19 mouse cellular contexts compared by ENCODE assay signal in genomic region chr17:53573019-53573556, GRCm38 (mm10). TPM values are rescaled to one million over a fixed set of nuclear protein-coding genes. Genes with fewer than 3 reads are reported as not detected.
DNase-seq lines count a peak whose midpoint lies in the region; ATAC-seq and TF ChIP-seq lines count a peak whose summit lies in the region.
"Had no signal": no experiment of that assay in that cellular context is flagged by ENCODE, and none has a peak within 500 bp of the region (broad histone marks: within the 10 kb centered on the region; RNA-seq: fewer than 3 reads in every experiment).

No protein-coding gene starts in this region.

- no peak for DNase-seq in gastrocnemius, adult 2 months
- DNase-seq in gastrocnemius, adult 18-20 months (ENCODE audit: low spot score) = no peak
- peak; percentile 30 for DNase-seq in kidney, adult 11 months
- peak; percentile 78 for DNase-seq in ES-CJ7 (ENCODE audit: low read depth, low spot score)
- no peak for DNase-seq in liver, embryonic 13.5 days
- no peak for DNase-seq in layer of hippocampus, postnatal 14 days (ENCODE audit: low spot score in 2 of 2)
- DNase-seq in spleen, postnatal 10 days (ENCODE audit: low spot score in 2 of 2) = no peak
- DNase-seq: B cell, adult 2 months; cerebellum, postnatal 10 days; retina, postnatal 1 day; thymus, adult 18-20 months had no signal

- H3K4me3 ChIP-seq in gastrocnemius, adult 2 months = no peak overlapping the region
- no peak overlapping the region for H3K4me3 ChIP-seq in kidney, embryonic 15.5 days (replicated peaks)
- H3K4me3 ChIP-seq in liver, embryonic 13.5 days (replicated peaks) = no peak overlapping the region
- H3K4me3 ChIP-seq: embryonic facial prominence, embryonic 13.5 days; hindbrain, embryonic 10.5 days; limb, embryonic 13.5 days; midbrain, embryonic 15.5 days; neural tube, embryonic 13.5 days had no signal

- no peaks in the 10 kb centered on the region for H3K9me3 ChIP-seq in kidney, embryonic 15.5 days (replicated peaks)
- no peaks in the 10 kb centered on the region for H3K9me3 ChIP-seq in liver, embryonic 13.5 days (replicated peaks)
- H3K9me3 ChIP-seq: embryonic facial prominence, embryonic 13.5 days; hindbrain, embryonic 10.5 days; limb, embryonic 13.5 days; midbrain, embryonic 15.5 days; neural tube, embryonic 13.5 days had no signal

- H3K9ac ChIP-seq in kidney, embryonic 15.5 days = no peak overlapping the region
- H3K9ac ChIP-seq in liver, embryonic 13.5 days = no peak overlapping the region
- H3K9ac ChIP-seq: embryonic facial prominence, embryonic 13.5 days; limb, embryonic 13.5 days; midbrain, embryonic 15.5 days; neural tube, embryonic 13.5 days had no signal

- no peaks in the 10 kb centered on the region for H3K36me3 ChIP-seq in kidney, embryonic 15.5 days
- no peaks in the 10 kb centered on the region for H3K36me3 ChIP-seq in liver, embryonic 13.5 days
- H3K36me3 ChIP-seq: embryonic facial prominence, embryonic 13.5 days; hindbrain, embryonic 10.5 days; limb, embryonic 13.5 days; midbrain, embryonic 15.5 days; neural tube, embryonic 13.5 days had no signal

- intact Hi-C loops in gastrocnemius, adult 2 months (cut with DNase I) = no loop called here

- H3K27ac ChIP-seq in gastrocnemius, adult 2 months = peak overlapping the region; percentile 16; the same call in 1 of the 2 replicates
- H3K27ac ChIP-seq in kidney, embryonic 15.5 days = no peak overlapping the region
- 0 out of 2 replicates have a peak overlapping the region, but pooled peaks have one; percentile 1 for H3K27ac ChIP-seq in liver, embryonic 13.5 days
- H3K27ac ChIP-seq: embryonic facial prominence, embryonic 13.5 days; hindbrain, embryonic 10.5 days; limb, embryonic 13.5 days; macrophage; midbrain, embryonic 15.5 days; neural tube, embryonic 13.5 days had no signal

- H3K4me2 ChIP-seq in kidney, embryonic 15.5 days = no peak overlapping the region
- H3K4me2 ChIP-seq in liver, embryonic 13.5 days = no peak overlapping the region
- H3K4me2 ChIP-seq: embryonic facial prominence, embryonic 13.5 days; limb, embryonic 13.5 days; midbrain, embryonic 15.5 days; neural tube, embryonic 13.5 days had no signal

- WGBS in kidney, embryonic 15.5 days = 57% methylated on average over 4 of the region's 4 CpGs
- WGBS in liver, embryonic 13.5 days (ENCODE audit: insufficient replicate concordance) = 32% methylated on average over 4 of the region's 4 CpGs

- peaks cover 29% of the 10 kb centered on the region for H3K4me1 ChIP-seq in kidney, embryonic 15.5 days
- peaks cover 77% of the 10 kb centered on the region for H3K4me1 ChIP-seq in liver, embryonic 13.5 days (replicated peaks)

- H3K27me3 ChIP-seq in kidney, embryonic 15.5 days = no peaks in the 10 kb centered on the region
- H3K27me3 ChIP-seq in liver, embryonic 13.5 days = no peaks in the 10 kb centered on the region
- H3K27me3 ChIP-seq: embryonic facial prominence, embryonic 13.5 days; limb, embryonic 13.5 days; midbrain, embryonic 15.5 days; neural tube, embryonic 13.5 days had no signal

- TF ChIP-seq CTCF in gastrocnemius, adult 2 months (IDR thresholded peaks at IDR 0.05) = peak; percentile 32; the same call in 1 of the 2 replicates

- ATAC-seq in kidney, embryonic 15.5 days (replicated peaks; ENCODE audit: low FRiP score) = no peak
- no peak for ATAC-seq in liver, embryonic 13.5 days (ENCODE audit: low read depth)
- ATAC-seq: midbrain, embryonic 15.5 days had no signal

RNA-seq across cellular contexts. Expression of gene Kat2b, which starts 6.4 kb away (rescaled TPM):
- total RNA-seq in gastrocnemius, adult 2 months (2021) = 10 to 100 TPM; 65.7 to 70.4 TPM
- total RNA-seq in gastrocnemius, adult 18-20 months (2021) = 10 to 100 TPM; 61.9 to 63.8 TPM
- polyA plus RNA-seq in kidney, embryonic 15.5 days (2015; fragmentation: Nextera tagmentation; extraction: Ambion mirVana) = 3.8 and 4.4 TPM in 2 replicates
- polyA plus RNA-seq in liver, embryonic 13.5 days (2015; fragmentation: Nextera tagmentation; extraction: Ambion mirVana) = 4.6 and 5.1 TPM in 2 replicates
- 10 to 100 TPM; 13.4 to 15.5 TPM for total RNA-seq in layer of hippocampus, postnatal 14 days (2021)

RNA-seq across cellular contexts. Expression of gene Pp2d1, which starts 33.8 kb away (rescaled TPM):
- total RNA-seq in gastrocnemius, adult 2 months (2021) = not detected
- total RNA-seq in gastrocnemius, adult 18-20 months (2021) = not detected
- 0.17 and 0.21 TPM in 2 replicates for polyA plus RNA-seq in kidney, embryonic 15.5 days (2015; fragmentation: Nextera tagmentation; extraction: Ambion mirVana)
- polyA plus RNA-seq in liver, embryonic 13.5 days (2015; fragmentation: Nextera tagmentation; extraction: Ambion mirVana) = 0.08 and 0.09 TPM in 2 replicates
- not detected for total RNA-seq in layer of hippocampus, postnatal 14 days (2021)
- total RNA-seq: left cerebral cortex, adult 18-20 months had no signal
- polyA plus RNA-seq: macrophage had no signal

Comparison
In these comparisons a context has a peak if more than half of its experiments do, and no peak if none do; other contexts are left out.
1. DNase-seq: peak in kidney, adult 11 months (single experiment) and ES-CJ7 (single experiment); none in gastrocnemius, adult 2 months (single experiment), gastrocnemius, adult 18-20 months (single experiment), liver, embryonic 13.5 days (single experiment), layer of hippocampus, postnatal 14 days (0 of 2) and spleen, postnatal 10 days (0 of 2).